Mouse (Mus musculus) layer of hippocampus, adult 8-10 months (tissue): ENCODE measurements at regions not wholly inside any gene's neighbourhood (a gene's known extent, or its start where the extent isn't known, plus 50 kb on each side); places are given as distances from the start of the nearest gene placed in this dataset.
A peak's percentile ranks its signal among the peaks of the same experiment; 100 is the strongest.

ENCODE experiments used
- DNase-seq, 2 experiments: peaks; one replicate each; pipeline ENCODE4 v3.0.0; 2022; ENCODE audit warnings: low spot score in 2 of 2

GRCm38 (mm10) chr3:143475461-143475860 is 593.7 kb upstream of the Pkn2 start:
- no peak for DNase-seq

DNA sequence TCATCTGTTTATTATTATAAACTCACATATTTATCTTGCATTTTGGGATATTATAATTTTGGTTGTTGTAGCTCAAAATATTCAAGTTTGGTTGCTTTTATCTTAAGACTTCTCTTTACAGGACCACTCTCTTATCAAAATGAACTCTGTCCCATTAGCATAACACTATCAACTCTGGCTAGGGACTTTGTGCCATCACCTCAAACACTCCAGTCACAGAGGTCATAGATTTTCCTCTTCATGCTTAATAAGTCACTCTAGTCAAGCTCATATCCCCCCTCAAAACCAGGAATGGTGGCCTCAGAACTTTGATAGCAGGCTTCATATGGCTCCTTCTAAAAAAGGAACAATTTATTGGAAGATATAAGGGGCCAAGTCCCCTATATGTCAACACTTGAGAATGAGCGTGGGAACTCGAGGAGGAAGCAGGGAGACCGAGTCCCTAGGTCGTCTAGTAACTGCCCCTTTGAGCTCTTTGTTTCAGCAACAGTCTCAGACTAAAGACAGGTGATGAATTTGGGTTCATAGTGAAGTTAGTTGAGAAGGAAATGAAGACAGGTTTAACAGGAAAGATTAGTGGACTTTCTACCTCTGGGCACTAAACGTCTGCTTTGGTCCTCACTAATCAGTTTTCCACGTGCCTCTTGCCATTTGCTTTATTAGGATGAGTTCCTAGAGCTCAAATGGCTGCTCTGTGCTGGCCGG is 565.4 kb upstream of the Pkn2 start:
- DNase-seq = no peak

DNA sequence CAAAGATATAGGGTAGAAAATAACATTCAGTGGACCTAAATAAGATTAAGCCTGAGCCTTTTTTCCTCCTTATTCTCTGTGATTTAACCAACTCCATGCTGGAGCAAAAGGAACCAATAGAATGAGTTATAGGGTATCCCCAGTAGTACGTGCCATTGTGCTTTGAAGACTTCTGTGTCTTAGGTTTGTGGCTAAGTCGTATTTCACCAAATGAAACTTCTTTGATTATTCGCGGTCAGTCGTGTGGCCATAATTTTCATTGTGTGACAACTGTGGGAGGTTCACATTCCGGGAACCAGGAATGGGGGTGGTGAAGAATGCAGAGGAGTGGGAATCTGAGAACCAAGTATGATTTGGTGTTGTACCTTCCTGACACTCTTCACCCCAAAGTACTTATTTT is 535.6 kb upstream of the Pkn2 start:
- DNase-seq = no peak

DNA sequence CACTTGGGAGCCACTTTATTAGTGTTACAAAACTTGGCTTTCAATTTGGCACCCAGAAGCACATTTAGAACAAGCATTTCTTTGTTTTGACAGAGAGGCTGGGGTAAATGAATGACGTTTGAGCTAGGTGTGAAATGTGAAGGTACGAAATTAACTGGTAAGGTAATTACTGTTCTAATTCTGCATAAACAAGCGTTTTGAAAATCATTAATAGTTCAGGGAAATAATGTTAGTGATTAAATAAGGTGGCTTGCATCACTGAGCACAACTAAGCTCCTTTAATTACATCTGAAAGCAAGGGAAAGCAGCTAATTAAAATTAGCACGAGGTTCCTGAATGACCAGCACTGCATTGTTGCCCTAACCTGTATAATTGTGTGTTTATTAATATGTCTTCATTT is 529.9 kb upstream of the Pkn2 start:
- no peak for DNase-seq

DNA sequence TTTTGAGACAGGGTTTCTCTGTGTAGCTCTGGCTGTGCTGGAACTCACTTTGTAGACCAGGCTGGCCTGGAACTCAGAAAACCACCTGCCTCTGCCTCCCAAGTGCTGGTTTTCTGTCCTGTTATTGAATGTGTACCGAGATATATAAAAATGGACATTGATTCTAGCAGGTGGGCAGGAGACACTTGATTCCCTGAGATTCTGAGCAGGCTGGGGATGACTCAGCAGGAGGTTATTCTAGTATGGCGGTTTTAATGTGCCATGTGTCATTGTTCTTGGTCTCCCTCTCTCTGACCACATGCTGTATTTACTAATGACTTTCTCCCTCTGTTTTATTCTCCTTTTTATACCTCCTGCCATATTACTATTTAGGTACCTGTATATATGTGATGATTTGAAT is 517.2 kb upstream of the Pkn2 start:
- no peak for DNase-seq

GRCm38 (mm10) chr3:143384357-143384756 is 502.6 kb upstream of the Pkn2 start:
- peak; percentile 59 to 72 for DNase-seq

DNA sequence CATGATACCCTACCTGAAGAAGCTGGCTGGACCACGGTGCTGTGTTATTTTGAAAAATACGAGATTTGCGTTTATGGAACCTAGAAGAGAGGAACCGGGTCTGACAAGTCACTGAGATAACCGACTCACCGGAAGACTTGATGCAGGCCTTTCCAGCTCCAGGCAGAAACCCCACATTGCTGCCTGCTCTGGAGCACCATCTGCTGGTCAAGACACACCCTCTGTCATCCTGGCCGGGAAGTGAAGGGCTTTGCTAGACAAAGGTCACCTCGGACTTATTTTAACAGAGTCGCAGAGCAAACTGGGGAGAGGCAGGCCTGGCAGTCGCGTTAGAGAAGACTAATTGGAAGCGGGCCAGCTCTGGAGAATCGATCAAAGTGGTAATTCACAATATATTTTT is 497.4 kb upstream of the Pkn2 start:
- peak; percentile 37 to 63 for DNase-seq

DNA sequence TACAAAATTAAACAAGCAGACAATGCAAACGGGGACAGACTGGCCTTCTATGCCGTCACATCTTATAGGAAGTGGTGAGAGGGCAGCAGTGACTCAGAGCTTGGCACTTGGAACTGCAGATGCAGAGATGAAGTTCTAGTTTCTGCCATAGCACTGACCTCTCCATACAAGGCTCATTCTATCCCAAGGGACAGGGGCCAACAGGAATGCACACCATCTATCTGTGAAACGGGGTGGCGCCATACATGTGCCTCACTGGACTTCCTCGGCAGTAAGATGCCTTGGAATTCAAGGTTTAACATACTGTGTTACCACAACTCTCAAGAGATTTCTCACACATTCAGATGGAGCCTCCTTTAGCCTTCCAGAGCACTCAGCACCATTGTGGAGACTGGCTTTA is 495.6 kb upstream of the Pkn2 start:
- no peak for DNase-seq

DNA sequence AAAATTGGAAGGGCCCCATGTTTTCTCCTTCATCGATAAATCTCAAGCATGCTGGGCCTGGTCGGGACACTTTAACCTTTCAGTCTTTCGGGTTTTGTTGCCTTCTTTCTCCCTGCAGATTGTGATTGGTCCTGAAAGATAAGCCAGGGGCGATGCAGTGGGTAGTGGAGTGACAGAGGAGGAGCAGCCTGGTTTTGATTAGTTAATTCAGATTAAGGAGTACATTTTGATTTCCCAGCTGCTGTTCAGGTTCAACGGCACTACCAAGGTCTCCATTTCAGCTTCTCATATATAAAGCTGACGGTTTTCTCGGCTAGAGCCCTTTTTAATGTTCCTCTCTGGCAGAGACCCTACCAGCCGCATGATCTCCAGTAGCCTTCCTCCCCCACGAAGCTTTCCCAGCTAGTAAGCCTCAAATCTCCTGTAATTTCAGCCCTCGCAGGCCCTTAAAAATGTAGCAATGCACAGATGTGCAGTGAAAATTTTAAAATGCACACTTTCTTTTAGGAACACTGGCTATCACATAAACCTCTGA is 493.8 kb upstream of the Pkn2 start:
- DNase-seq = no peak

DNA sequence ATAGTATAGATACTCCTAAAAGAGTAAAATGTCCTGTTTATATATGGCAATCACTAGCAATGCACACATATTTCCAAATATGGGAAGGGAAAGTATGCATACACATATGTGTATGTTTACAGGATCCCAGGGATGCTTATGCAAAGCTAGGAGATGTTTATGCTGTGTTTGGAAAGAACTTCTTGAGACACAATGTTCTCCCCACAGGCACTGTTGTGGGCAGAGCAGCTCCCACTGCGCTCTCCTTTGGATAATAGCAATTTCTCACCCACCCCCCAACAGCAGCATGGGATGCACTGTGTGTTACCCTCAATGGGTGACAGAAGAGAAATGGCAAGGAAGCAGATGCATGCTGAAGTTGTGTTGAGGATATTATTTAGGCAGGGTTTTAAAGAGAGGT is 491.7 kb upstream of the Pkn2 start:
- DNase-seq = no peak

DNA sequence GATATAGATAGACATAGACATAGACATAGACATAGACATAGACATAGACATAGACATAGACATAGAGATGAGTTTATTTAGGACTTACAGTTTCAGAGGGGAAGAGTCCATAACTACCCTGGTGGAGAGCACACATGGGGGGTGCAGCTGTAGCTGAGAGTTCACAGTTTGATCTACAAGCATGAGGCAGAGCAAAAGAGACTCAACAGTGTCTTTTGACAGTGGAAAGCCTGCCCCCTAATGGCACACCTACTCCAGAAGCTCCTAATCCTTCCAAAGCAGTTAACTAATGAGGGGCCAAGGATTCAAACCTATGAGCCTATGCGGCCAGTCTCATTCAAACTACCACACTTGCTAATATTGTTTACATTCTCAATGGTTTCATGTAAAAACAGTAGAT is 487.2 kb upstream of the Pkn2 start:
- no peak for DNase-seq

DNA sequence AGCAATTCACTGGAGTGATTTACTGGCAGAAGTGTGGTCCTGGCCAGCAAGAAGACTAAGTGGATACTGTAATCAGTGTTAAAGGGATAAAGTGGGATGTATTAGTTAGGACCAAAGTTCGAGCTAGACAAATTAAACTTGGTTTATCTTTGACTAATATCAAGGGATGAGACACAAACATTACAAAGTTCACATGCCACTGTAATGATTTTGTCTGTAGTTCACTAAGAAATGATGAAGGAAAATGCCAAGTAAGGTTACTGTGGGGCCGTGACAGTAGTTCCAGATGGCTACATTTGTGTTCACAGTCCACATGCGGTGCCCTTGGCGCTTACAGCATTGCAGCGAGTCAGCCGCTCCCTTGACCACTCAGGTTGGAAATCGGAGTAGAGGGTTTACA is 458.2 kb upstream of the Pkn2 start:
- no peak for DNase-seq

DNA sequence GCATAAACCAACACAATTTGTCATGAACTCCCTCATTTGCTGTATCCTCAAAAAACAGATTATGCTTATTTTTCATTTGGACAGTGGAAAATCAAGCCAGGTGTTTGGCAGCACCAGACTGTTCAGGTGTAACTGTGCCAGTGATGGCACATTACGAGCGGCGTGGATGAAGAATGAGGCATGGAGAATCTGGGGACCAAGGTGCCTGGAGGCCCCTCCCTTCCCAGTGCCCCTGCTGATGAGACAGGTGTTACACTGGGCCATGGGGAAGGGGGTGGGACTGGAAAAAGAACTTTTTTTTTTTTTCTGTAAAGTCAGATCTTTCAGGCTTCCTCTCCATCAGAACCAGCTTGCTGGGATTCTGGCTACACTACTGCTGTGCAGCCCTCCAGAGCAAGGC is 451.5 kb upstream of the Pkn2 start:
- no peak for DNase-seq

DNA sequence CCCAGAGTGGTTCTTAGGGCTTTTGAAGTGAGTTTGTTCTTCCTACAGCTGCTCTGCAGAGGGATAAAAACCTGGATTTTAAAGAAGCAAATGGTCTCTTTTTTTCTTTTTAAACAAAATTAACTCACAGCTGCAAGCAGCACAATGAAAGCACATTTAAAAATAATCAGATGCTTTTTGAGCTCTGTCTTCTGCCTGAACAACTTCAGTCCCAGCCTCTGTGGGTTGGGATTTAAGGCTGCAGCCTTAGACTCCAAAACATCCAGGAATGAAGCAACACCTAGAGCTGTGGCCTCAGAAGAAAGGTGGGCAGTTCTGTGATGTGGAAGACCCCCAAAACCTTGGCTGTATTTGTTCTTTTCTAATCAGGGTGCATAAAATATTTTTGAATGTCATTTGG is 446.7 kb upstream of the Pkn2 start:
- DNase-seq = no peak

DNA sequence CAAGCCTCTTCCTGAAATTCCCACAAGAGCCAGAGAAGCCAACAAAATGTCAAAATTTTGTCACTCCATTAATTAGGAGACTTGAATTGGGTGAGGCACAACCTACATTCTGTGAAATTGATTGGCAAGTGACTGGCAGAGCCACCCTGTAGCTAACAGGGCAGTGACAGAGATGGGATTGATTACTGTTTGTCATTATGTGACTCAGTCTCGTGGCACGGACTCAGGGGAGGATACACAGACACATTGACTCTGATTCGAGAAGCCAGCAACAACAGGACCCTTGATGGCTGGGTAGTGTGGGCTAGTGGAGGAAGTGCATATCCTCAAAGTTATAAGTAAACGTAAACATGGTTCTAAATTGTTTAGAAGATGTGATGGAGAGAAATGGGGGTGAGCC is 445.8 kb upstream of the Pkn2 start:
- DNase-seq = no peak

DNA sequence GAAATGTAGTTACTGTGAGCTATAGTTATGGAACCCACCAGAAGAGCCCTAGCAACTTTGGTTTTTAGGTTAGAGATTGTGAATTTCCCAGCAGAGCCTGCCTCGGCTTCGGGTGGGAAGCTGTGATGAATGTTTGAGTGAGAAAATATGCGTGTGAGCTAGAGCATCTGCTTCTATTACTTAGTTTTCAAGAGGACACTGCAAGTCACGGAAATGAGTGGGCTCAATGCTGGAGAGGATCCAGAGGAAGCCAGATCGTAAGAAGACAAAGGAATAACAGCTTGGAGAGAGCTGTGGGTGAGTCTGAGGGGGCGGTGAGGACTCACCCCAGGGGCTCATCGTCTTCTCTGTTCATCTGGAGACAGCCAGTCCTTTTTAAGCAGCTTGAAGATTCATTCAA is 434.7 kb upstream of the Pkn2 start:
- peak; percentile 75 to 82 for DNase-seq

- DNase-seq = peak; percentile 33
Measured at GRCm38 (mm10) chr3:143291793-143292192, 410.0 kb upstream of the Pkn2 start.

DNA sequence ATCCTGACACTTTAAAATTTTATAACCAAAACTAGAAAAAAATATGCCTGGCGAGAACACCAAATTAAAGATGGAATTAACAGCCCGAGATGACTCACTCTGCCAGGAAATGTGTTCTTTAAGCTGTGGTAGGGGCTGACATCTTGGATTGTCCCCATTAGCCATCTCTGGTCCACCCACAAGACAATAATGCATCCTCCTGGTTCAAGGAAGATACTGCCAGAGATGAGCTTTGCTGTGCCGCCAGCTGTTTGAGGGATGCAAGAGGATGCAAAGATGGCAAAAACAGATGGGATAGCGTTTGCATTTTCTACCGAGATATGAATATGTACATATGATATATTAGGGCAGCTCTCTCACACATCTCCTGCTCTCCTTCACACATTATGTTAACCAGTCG is 382.3 kb upstream of the Pkn2 start:
- peak; percentile 34 to 37 for DNase-seq

- peak in 1 of 2 experiments; percentile 21 for DNase-seq
Measured at GRCm38 (mm10) chr3:143252643-143253042, 370.8 kb upstream of the Pkn2 start.

- DNase-seq = no peak
Measured at GRCm38 (mm10) chr3:143252008-143252407, 370.2 kb upstream of the Pkn2 start.

- no peak for DNase-seq
Measured at GRCm38 (mm10) chr3:143242691-143243090, 360.9 kb upstream of the Pkn2 start.

DNA sequence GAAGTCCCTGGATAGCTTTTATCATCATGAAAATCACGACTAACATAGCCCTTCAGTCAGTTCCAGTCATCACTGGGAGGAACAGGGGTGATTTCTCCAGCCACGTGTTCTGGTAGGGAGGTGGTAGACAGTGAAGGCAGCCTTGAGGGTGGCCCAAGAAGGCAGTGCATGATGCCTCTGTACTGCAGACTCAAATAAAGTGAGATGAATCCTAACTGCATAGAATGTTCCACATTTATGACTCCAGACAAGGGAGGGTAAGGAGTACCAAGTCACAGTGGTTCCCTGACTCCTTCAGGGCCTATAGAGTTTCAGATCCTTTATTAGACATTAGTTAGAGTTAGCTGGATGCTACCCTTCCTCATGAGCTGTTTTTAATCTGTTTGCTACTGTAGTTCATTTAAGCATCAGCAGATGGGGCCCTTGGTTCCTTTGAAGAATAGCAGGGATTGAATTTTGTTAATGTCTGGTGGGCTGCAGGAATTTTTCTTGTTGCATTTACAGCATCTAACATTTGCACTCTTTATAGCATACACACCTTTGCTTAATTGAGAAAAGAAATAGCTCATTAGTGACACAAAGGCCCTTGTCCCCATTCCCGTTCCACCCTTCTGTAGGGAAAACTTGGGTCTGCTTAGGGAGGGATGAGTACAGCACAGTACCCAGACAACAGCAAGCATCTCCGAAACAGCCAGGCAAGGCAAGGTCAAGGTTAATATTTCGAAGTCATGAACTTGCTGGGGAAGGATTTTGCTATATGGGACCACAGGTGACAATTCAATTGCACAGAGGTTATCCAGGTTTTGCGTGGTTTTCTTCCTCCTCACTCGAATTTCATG is 359.0 kb upstream of the Pkn2 start:
- no peak for DNase-seq

DNA sequence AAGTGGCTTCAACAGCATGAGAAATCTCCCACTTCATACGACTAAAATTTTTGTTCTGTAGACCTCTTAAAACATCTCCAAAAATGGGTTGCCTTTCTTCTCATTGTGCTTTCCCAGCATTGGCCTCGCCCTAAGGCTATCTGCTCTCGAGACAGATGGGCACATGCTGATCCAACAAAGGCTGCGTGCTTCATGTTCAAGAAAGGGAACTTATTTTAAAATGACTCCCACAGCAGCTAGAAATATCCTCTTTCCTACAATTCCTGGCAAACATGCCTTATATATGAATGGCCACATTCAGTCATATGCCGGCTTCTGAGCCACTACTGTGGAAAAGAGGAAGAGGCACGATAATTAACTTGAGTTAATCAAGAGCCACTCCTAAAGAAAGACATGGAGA is 356.7 kb upstream of the Pkn2 start:
- no peak for DNase-seq
